Mouse (Mus musculus) limb, embryonic 12.5 days (tissue): ENCODE data around the gene Nup133. TPM values are rescaled to one million over a fixed set of nuclear protein-coding genes. Genes with fewer than 3 reads are reported as not detected.

Source experiments
- polyA plus RNA-seq: library from polyadenylated mRNA; unstranded; fragments of >200 nt; fragmentation: Nextera tagmentation; extraction: Ambion mirVana; gene quantifications from 2 replicates; pipeline ENCODE4 v1.2.1, GENCODE M21; 2016

The Nup133 gene
- polyA plus RNA-seq, 1 experiment from 2014 or later: 56.4 TPM

Other genes with a start within 250 kb of the Nup133 start
- gene Rab4a, start 143.3 kb downstream of the Nup133 start, polyA plus RNA-seq: 52.4 and 56.3 TPM in 2 replicates
- 7.4 and 8.4 TPM in 2 replicates for gene Ccsap, start 89.1 kb downstream of the Nup133 start, polyA plus RNA-seq
- gene Acta1, start 54.5 kb downstream of the Nup133 start, polyA plus RNA-seq: 102 and 120 TPM in 2 replicates
- gene Abcb10, start 33.9 kb upstream of the Nup133 start, polyA plus RNA-seq: 20.2 and 21.6 TPM in 2 replicates
- gene Taf5l, start 72.1 kb upstream of the Nup133 start, polyA plus RNA-seq: 45.7 and 48.9 TPM in 2 replicates
- gene Urb2, start 72.2 kb upstream of the Nup133 start, polyA plus RNA-seq: 5.1 and 6.4 TPM in 2 replicates